Comparison of ENCODE assay signal across 29 mouse cellular contexts in the genomic region with DNA sequence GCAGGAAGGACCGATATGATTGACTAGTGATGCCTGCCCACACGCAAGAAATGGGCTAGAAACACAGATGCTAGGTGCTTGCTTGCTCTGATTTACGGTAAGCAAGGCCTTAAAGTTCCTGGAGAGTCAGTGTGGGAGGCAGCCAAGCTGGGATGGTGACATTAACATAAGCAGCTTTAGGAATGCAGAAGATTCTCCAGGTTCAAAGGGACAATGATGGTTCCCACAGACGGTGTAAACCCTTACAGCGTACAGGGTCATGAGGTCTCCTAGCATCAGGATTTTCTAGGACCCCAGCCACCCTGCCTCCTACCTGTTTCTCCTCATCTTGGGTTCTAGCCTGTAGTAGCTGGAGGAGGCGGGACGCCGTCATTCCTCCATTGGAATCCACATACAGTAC. TPM values are rescaled to one million over a fixed set of nuclear protein-coding genes. Genes with fewer than 3 reads are reported as not detected.
DNase-seq lines count a peak whose midpoint lies in the region; ATAC-seq and TF ChIP-seq lines count a peak whose summit lies in the region.
"Had no signal": no experiment of that assay in that cellular context is flagged by ENCODE, and none has a peak within 500 bp of the region (broad histone marks: within the 10 kb centered on the region; RNA-seq: fewer than 3 reads in every experiment).

No protein-coding gene starts in this region.

- no peaks in the 10 kb centered on the region for H3K9me3 ChIP-seq in E14TG2a.4 (ENCODE audit: low read length)
- no peaks in the 10 kb centered on the region for H3K9me3 ChIP-seq in hindbrain, embryonic 16.5 days (ENCODE audit: control insufficient read depth, low read length)
- H3K9me3 ChIP-seq: embryonic facial prominence, embryonic 10.5 days; embryonic facial prominence, embryonic 12.5 days; forebrain, embryonic 13.5 days; forebrain, embryonic 15.5 days; G1E had no signal

- H3K27ac ChIP-seq in hindbrain, embryonic 16.5 days (ENCODE audit: low read depth, low read length): no peak overlapping the region
- H3K27ac ChIP-seq: embryonic facial prominence, embryonic 10.5 days; embryonic facial prominence, embryonic 12.5 days; forebrain, embryonic 13.5 days; forebrain, embryonic 15.5 days had no signal

- H3K36me3 ChIP-seq in E14TG2a.4 (ENCODE audit: insufficient read depth, low read length): peaks cover 30% of the 10 kb centered on the region
- H3K36me3 ChIP-seq in hindbrain, embryonic 16.5 days (ENCODE audit: control insufficient read depth, insufficient read depth, low read length): no peaks in the 10 kb centered on the region
- H3K36me3 ChIP-seq: forebrain, embryonic 15.5 days had no signal

- no peak for DNase-seq in frontal cortex, postnatal 36 days (ENCODE audit: low spot score in 2 of 2)
- peak; percentile 62 for DNase-seq in R1 (ENCODE audit: low read depth, low spot score)
- DNase-seq in brain, adult 2 months (ENCODE audit: low read depth, low spot score): peak; percentile 29
- DNase-seq in cerebellum, postnatal 36 days: no peak
- DNase-seq: adrenal gland, adult 8-10 months; adrenal gland, postnatal 14 days; adrenal gland, postnatal 36 days; B cell, adult 2 months; cerebellum, adult 11 months; cerebellum, adult 18-20 months; cerebellum, adult 8-10 months; cerebellum, adult 9-11 months; cerebellum, postnatal 14 days; forebrain, postnatal 0 days had no signal

- no peak for TF ChIP-seq CTCF in E14TG2a.4 (conservative IDR thresholded peaks at IDR 0.05; ENCODE audit: low read length)

- H3K27me3 ChIP-seq in E14TG2a.4 (ENCODE audit: insufficient read depth, low read length): no peaks in the 10 kb centered on the region
- no peaks in the 10 kb centered on the region for H3K27me3 ChIP-seq in hindbrain, embryonic 16.5 days (replicated peaks; ENCODE audit: control insufficient read depth, insufficient read depth, low read length)
- H3K27me3 ChIP-seq: CH12.LX; embryonic facial prominence, embryonic 12.5 days; forebrain, embryonic 13.5 days; forebrain, embryonic 15.5 days; Patski had no signal

- peak; percentile 34; the same call in 1 of the 2 replicates for ATAC-seq in frontal cortex, adult (ENCODE audit: low TSS enrichment)
- no peak for ATAC-seq in hindbrain, embryonic 16.5 days
- ATAC-seq: activated CD4-positive, CD25-positive, alpha-beta regulatory T cell, adult 4 months; CD4-positive, CD25-positive, alpha-beta regulatory T cell, adult 4 months; forebrain, embryonic 13.5 days; forebrain, embryonic 15.5 days; forebrain, postnatal 0 days; Patski had no signal

- H3K4me1 ChIP-seq in E14TG2a.4 (replicated peaks; ENCODE audit: low read depth, low read length): peaks cover 56% of the 10 kb centered on the region
- no peaks in the 10 kb centered on the region for H3K4me1 ChIP-seq in hindbrain, embryonic 16.5 days (ENCODE audit: control insufficient read depth, insufficient read depth, low read depth, low read length)

- 75% methylated on average over 8 of the region's 8 CpGs for WGBS in hindbrain, embryonic 16.5 days

- peak overlapping the region; percentile 37 for H3K4me3 ChIP-seq in E14TG2a.4 (replicated peaks; ENCODE audit: low read length)
- no peak overlapping the region for H3K4me3 ChIP-seq in hindbrain, embryonic 16.5 days (ENCODE audit: low read length)
- H3K4me3 ChIP-seq: embryonic facial prominence, embryonic 10.5 days; embryonic facial prominence, embryonic 12.5 days; forebrain, embryonic 13.5 days; forebrain, embryonic 15.5 days had no signal

- no peak overlapping the region for H3K9ac ChIP-seq in hindbrain, embryonic 16.5 days (ENCODE audit: low read depth, low read length)
- H3K9ac ChIP-seq: embryonic facial prominence, embryonic 12.5 days; forebrain, embryonic 13.5 days; forebrain, embryonic 15.5 days; forebrain, postnatal 0 days had no signal

- no peak overlapping the region for H3K4me2 ChIP-seq in hindbrain, embryonic 16.5 days (ENCODE audit: low read length)
- H3K4me2 ChIP-seq: embryonic facial prominence, embryonic 12.5 days; forebrain, embryonic 13.5 days; forebrain, embryonic 15.5 days had no signal

RNA-seq across cellular contexts. Expression of a gene that starts 7.2 kb away (rescaled TPM):
- polyA plus RNA-seq in hindbrain, embryonic 16.5 days (2015; fragmentation: Nextera tagmentation; extraction: Ambion mirVana): 11.9 and 12.9 TPM in 2 replicates

RNA-seq across cellular contexts. Expression of a gene that starts 8.7 kb away (rescaled TPM):
- 0.51 and 0.99 TPM in 2 replicates for polyA plus RNA-seq in hindbrain, embryonic 16.5 days (2015; fragmentation: Nextera tagmentation; extraction: Ambion mirVana)
- polyA plus RNA-seq: brain, embryonic 14.5 days; cortical plate, adult 2 months; frontal cortex, adult 2 months; G1E had no signal

RNA-seq across cellular contexts. Expression of a gene that starts 12.2 kb away (rescaled TPM):
- 3.7 and 3.9 TPM in 2 replicates for polyA plus RNA-seq in hindbrain, embryonic 16.5 days (2015; fragmentation: Nextera tagmentation; extraction: Ambion mirVana)

RNA-seq across cellular contexts. Expression of a gene that starts 25.0 kb away (rescaled TPM):
- polyA plus RNA-seq in hindbrain, embryonic 16.5 days (2015; fragmentation: Nextera tagmentation; extraction: Ambion mirVana): 30.3 and 31.1 TPM in 2 replicates

RNA-seq across cellular contexts. Expression of a gene that starts 27.2 kb away (rescaled TPM):
- 1.4 and 3.3 TPM in 2 replicates for polyA plus RNA-seq in hindbrain, embryonic 16.5 days (2015; fragmentation: Nextera tagmentation; extraction: Ambion mirVana)
- polyA plus RNA-seq: activated CD4-positive, CD25-positive, alpha-beta regulatory T cell, adult 4 months; Patski had no signal

Comparison
In these comparisons a context has a peak if more than half of its experiments do, and no peak if none do; other contexts are left out.
1. DNase-seq: peak in R1 (single experiment) and brain, adult 2 months (single experiment); none in frontal cortex, postnatal 36 days (0 of 2) and cerebellum, postnatal 36 days (0 of 2).